Mouse (Mus musculus) kidney, postnatal 0 days (tissue): Measurements from ENCODE around the gene Sgtb. TPM values are rescaled to one million over a fixed set of nuclear protein-coding genes. Genes with fewer than 3 reads are reported as not detected.
A peak's percentile ranks its signal among the peaks of the same experiment; 100 is the strongest.

Source experiments
- ATAC-seq: fragments of 200-750 bp; cut with Nextera tagmentation; replicated peaks from 2 replicates; pipeline ENCODE4 v1.8.0; 2017; ENCODE audit warnings: low read depth, moderate number of reproducible peaks, moderate TSS enrichment, moderate library complexity; ENCODE audit not compliant: low FRiP score
- DNase-seq: peaks from one replicate; pipeline ENCODE4 v3.0.0-alpha.2; 2016; ENCODE audit warnings: low spot score
- H3K27ac ChIP-seq: fragments of 300-500 bp; sonication (generic); 2 replicates; pipeline ENCODE4 v1.5.1; 2014; ENCODE audit warnings: mild to moderate bottlenecking
- H3K27me3 ChIP-seq: fragments of 300-500 bp; sonication (generic); 2 replicates; pipeline ENCODE4 v1.6.1; 2014; ENCODE audit warnings: low read length, mixed read lengths; ENCODE audit not compliant: insufficient read depth
- H3K36me3 ChIP-seq: fragments of 300-500 bp; sonication (generic); 2 replicates; pipeline ENCODE4 v1.6.1; 2014; ENCODE audit warnings: low read length, mixed read lengths; ENCODE audit not compliant: insufficient read depth
- H3K4me1 ChIP-seq: fragments of 300-500 bp; sonication (generic); replicated peaks from 2 replicates; pipeline ENCODE4 v1.6.1; 2014; ENCODE audit warnings: antibody characterized with exemption, low read length, mixed read lengths; ENCODE audit not compliant: insufficient read depth
- H3K4me2 ChIP-seq: fragments of 300-500 bp; sonication (generic); 2 replicates; pipeline ENCODE4 v1.6.1; 2014; ENCODE audit warnings: mild to moderate bottlenecking, low read length, moderate library complexity, mixed read lengths
- H3K4me3 ChIP-seq: fragments of 300-500 bp; sonication (generic); replicated peaks from 2 replicates; pipeline ENCODE4 v1.5.1; 2014; ENCODE audit warnings: low read depth, low read length
- H3K9ac ChIP-seq: fragments of 300-500 bp; sonication (generic); 2 replicates; pipeline ENCODE4 v1.6.1; 2014; ENCODE audit warnings: low read depth, low read length
- H3K9me3 ChIP-seq: fragments of 300-500 bp; sonication (generic); replicated peaks from 2 replicates; pipeline ENCODE4 v1.6.1; 2016; ENCODE audit warnings: low read length, inconsistent platforms, mixed read lengths
- CTCF ChIP-seq: IDR thresholded peaks from 2 replicates; pipeline ENCODE4 v1.5.1; 2016; ENCODE audit warnings: antibody characterized with exemption, low read depth, mild to moderate bottlenecking, moderate library complexity
- WGBS: fragments of 180-500 bp; shearing (Covaris S2); extraction: QIAGEN DNeasy Blood & Tissue Kit; methylation state at CpG from one replicate; pipeline ENCODE4 v1.1.7; 2014; 5-methylcytosine and 5-hydroxymethylcytosine counted together
- polyA plus RNA-seq: library from polyadenylated mRNA; unstranded; fragments of >200 nt; fragmentation: Nextera tagmentation; extraction: Ambion mirVana; gene quantifications from 2 replicates; pipeline ENCODE4 v1.2.1, GENCODE M21; 2015

Gene Sgtb
- polyA plus RNA-seq, 1 experiment from 2014 or later = 5.6 TPM

GRCm38 (mm10) chr13:104101606-104102235, 7.8 kb upstream of the Sgtb start:
- 0 out of 2 replicates have a peak, but pooled peaks cover 5% of the 10 kb centered on the region for H3K9me3 ChIP-seq
- no peak overlapping the region for H3K9ac ChIP-seq
- 90% methylated on average over 5 of the region's 5 CpGs for WGBS
- H3K27me3 ChIP-seq = no peaks in the 10 kb centered on the region
- TF ChIP-seq CTCF = no peak
- ATAC-seq (no peak), DNase-seq (no peak)
- no peak overlapping the region for H3K4me2 ChIP-seq
- H3K4me1 ChIP-seq = no peaks in the 10 kb centered on the region
- H3K27ac ChIP-seq = no peak overlapping the region
- no peak overlapping the region for H3K4me3 ChIP-seq
- H3K36me3 ChIP-seq = no peaks in the 10 kb centered on the region

GRCm38 (mm10) chr13:104108651-104109287, 772 bp upstream of the Sgtb start:
- WGBS = 1% methylated on average over 24 of the region's 24 CpGs
- Histone ChIP-seq H3K9ac (peak overlapping the region; percentile 70), H3K4me3 (peak overlapping the region; percentile 94), H3K9me3 (0 out of 2 replicates have a peak, but pooled peaks cover 4% of the 10 kb centered on the region), H3K36me3 (no peaks in the 10 kb centered on the region), H3K27ac (peak overlapping the region; percentile 71), H3K4me1 (no peaks in the 10 kb centered on the region), H3K4me2 (peak overlapping the region; percentile 95), H3K27me3 (no peaks in the 10 kb centered on the region)
- DNase-seq (peak; percentile 35), ATAC-seq (no peak)
- TF ChIP-seq CTCF = no peak

- no peak for TF ChIP-seq CTCF
- no peaks in the 10 kb centered on the region for H3K4me1 ChIP-seq
- peak overlapping the region; percentile 95 for H3K4me2 ChIP-seq
- H3K36me3 ChIP-seq = no peaks in the 10 kb centered on the region
- under 1% methylated on average over 36 of the region's 38 CpGs for WGBS
- ATAC-seq (peak; percentile 44), DNase-seq (peak; percentile 83)
- H3K27ac ChIP-seq = peak overlapping the region; percentile 71
- peak overlapping the region; percentile 68 for H3K9ac ChIP-seq
- H3K4me3 ChIP-seq = peak overlapping the region; percentile 94
- H3K9me3 ChIP-seq = no peaks in the 10 kb centered on the region
- H3K27me3 ChIP-seq = no peaks in the 10 kb centered on the region
These were observed 428 bp downstream of the Sgtb start for GRCm38 (mm10) chr13:104109816-104110521.

- peak overlapping the region; percentile 68; the same call in 1 of the 2 replicates for H3K9ac ChIP-seq
- TF ChIP-seq CTCF = no peak
- WGBS = 44% methylated on average over 7 of the region's 7 CpGs
These were observed 985 bp downstream of the Sgtb start for GRCm38 (mm10) chr13:104110526-104110925.

GRCm38 (mm10) chr13:104112266-104112900, 2.8 kb downstream of the Sgtb start:
- Histone ChIP-seq H3K9ac (no peak overlapping the region), H3K9me3 (no peaks in the 10 kb centered on the region), H3K27me3 (no peaks in the 10 kb centered on the region), H3K4me1 (no peaks in the 10 kb centered on the region), H3K4me3 (no peak overlapping the region), H3K4me2 (no peak overlapping the region), H3K27ac (no peak overlapping the region), H3K36me3 (no peaks in the 10 kb centered on the region)
- TF ChIP-seq CTCF = no peak
- WGBS = 68% methylated on average over 12 of the region's 12 CpGs
- no peak for ATAC-seq
- DNase-seq = no peak

More at GRCm38 (mm10) chr13:104110526-104110925, 985 bp downstream of the Sgtb start:
- H3K27ac ChIP-seq = peak overlapping the region; percentile 71; the same call in 1 of the 2 replicates
- H3K9me3 ChIP-seq = no peaks in the 10 kb centered on the region
- no peaks in the 10 kb centered on the region for H3K27me3 ChIP-seq
- H3K36me3 ChIP-seq = no peaks in the 10 kb centered on the region
- H3K4me3 ChIP-seq = peak overlapping the region; percentile 94
- peak; percentile 8 for DNase-seq
- no peak for ATAC-seq
- H3K4me2 ChIP-seq = peak overlapping the region; percentile 95
- no peaks in the 10 kb centered on the region for H3K4me1 ChIP-seq

- Histone ChIP-seq H3K9me3 (no peaks in the 10 kb centered on the region), H3K4me3 (no peak overlapping the region), H3K9ac (no peak overlapping the region), H3K4me2 (no peak overlapping the region), H3K4me1 (no peaks in the 10 kb centered on the region), H3K27me3 (no peaks in the 10 kb centered on the region), H3K27ac (no peak overlapping the region), H3K36me3 (0 out of 2 replicates have a peak, but pooled peaks cover under 1% of the 10 kb centered on the region)
- ATAC-seq (no peak), DNase-seq (peak; percentile 65)
- 82% methylated on average over 4 of the region's 4 CpGs for WGBS
- peak; percentile 55; the same call in 1 of the 2 replicates for TF ChIP-seq CTCF
These were observed 4.2 kb downstream of the Sgtb start for GRCm38 (mm10) chr13:104113782-104114181.
